Mouse (Mus musculus): ENCODE data around the gene Gm20869. TPM values are rescaled to one million over a fixed set of nuclear protein-coding genes. Genes with fewer than 3 reads are reported as not detected.

Gm20869 gene
- polyA plus RNA-seq (2015; fragmentation: Illumina TruSeq; extraction: RNeasy Lipid Tissue Mini Kit (QIAGEN cat#74804); ENCODE audit: insufficient read depth, low replicate concordance) = not detected

GRCm38 (mm10) chrY:71469149-71469548 is at the start of gene Gm20869:
Gm20869 (plus strand) TSS chrY:71469449.

Other genes starting within 250 kb of the Gm20869 start
- gene Gm20870, start 222.6 kb downstream of the Gm20869 start, polyA plus RNA-seq (2015; fragmentation: Illumina TruSeq; extraction: RNeasy Lipid Tissue Mini Kit (QIAGEN cat#74804); ENCODE audit: insufficient read depth, low replicate concordance) = not detected